Mouse (Mus musculus) cortical plate, adult 2 months (tissue): ENCODE results near the gene Tlx2.

ENCODE experiments used
- CTCF ChIP-seq: fragments of 200-500 bp; IDR thresholded peaks from 2 replicates; pipeline ENCODE4 v1.5.1; 2011; ENCODE audit warnings: mild to moderate bottlenecking, control low read depth, low read length; ENCODE audit not compliant: insufficient read depth; ENCODE audit errors: extremely low read depth
- POLR2A ChIP-seq: fragments of 200-500 bp; IDR thresholded peaks from 2 replicates; pipeline ENCODE4 v1.6.1; 2011; ENCODE audit warnings: mild to moderate bottlenecking, low read length, control low read depth; ENCODE audit not compliant: insufficient read depth; ENCODE audit errors: extremely low read depth

GRCm38 (mm10) chr6:83078324-83078858 is 8.3 kb upstream of the Tlx2 start:
- 0 out of 2 replicates have a peak, but pooled peaks have one; percentile 22 for TF ChIP-seq CTCF
- peak; percentile 54 for TF ChIP-seq POLR2A
